Mouse (Mus musculus): ENCODE measurements at regions not wholly inside any gene's neighbourhood (a gene's known extent, or its start where the extent isn't known, plus 50 kb on each side); places are given as distances from the start of the nearest gene placed in this dataset.
A peak's percentile ranks its signal among the peaks of the same experiment; 100 is the strongest.

DNA sequence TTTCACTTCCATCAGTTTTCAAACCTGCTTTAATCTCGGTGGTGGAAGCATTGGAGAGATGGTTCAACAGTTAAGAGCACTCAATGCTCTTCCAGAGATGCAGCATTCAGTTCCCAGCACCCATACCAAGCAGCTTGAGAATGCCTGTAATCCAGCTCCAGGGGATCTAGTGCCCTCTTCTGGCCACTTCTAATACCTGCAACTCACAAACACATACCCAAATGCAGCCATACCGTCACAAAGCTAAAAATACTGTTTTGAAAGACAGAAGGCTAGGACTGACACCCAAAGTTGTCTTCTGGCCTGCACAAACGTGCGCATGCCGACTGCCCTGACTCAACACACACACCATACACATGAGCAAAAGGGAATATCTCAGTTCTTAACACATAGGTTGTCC lies 313.9 kb upstream of the Jmjd1c start:
- TF ChIP-seq POLR2A (IDR thresholded peaks at IDR 0.05; ENCODE audit: low read depth, low read length) (no peak), CTCF (IDR thresholded peaks at IDR 0.05; ENCODE audit: extremely low read depth, insufficient read depth, insufficient read length, insufficient replicate concordance) (no peak)
- H3K4me3 ChIP-seq (ENCODE audit: extremely low read depth, insufficient read depth, insufficient read length) = no peak overlapping the region
- no peak for DNase-seq (ENCODE audit: low read depth in 1 of 2, low spot score in 2 of 2)
- H3K36me3 ChIP-seq (ENCODE audit: control insufficient read depth, insufficient read depth, low read length) = no peaks in the 10 kb centered on the region
- no peaks in the 10 kb centered on the region for H3K27me3 ChIP-seq (ENCODE audit: control insufficient read depth, insufficient read depth, low read length)
- no peak overlapping the region for H3K27ac ChIP-seq (ENCODE audit: insufficient read depth, low read length)
- 90% methylated on average over 5 of the region's 5 CpGs for WGBS
- H3K4me1 ChIP-seq (ENCODE audit: control insufficient read depth, insufficient read depth, insufficient read length) = no peaks in the 10 kb centered on the region

GRCm38 (mm10) chr10:66787812-66788211 lies 308.1 kb upstream of the Jmjd1c start:
- no peak overlapping the region for H3K4me3 ChIP-seq (ENCODE audit: extremely low read depth, insufficient read depth, insufficient read length)
- WGBS = 90% methylated on average over 7 of the region's 7 CpGs
- TF ChIP-seq CTCF (IDR thresholded peaks at IDR 0.05; ENCODE audit: extremely low read depth, insufficient read depth, insufficient read length, insufficient replicate concordance) (no peak), POLR2A (IDR thresholded peaks at IDR 0.05; ENCODE audit: low read depth, low read length) (no peak)
- H3K27ac ChIP-seq (ENCODE audit: insufficient read depth, low read length) = no peak overlapping the region
- H3K36me3 ChIP-seq (ENCODE audit: control insufficient read depth, insufficient read depth, low read length) = no peaks in the 10 kb centered on the region
- no peaks in the 10 kb centered on the region for H3K4me1 ChIP-seq (ENCODE audit: control insufficient read depth, insufficient read depth, insufficient read length)
- DNase-seq (ENCODE audit: low read depth in 1 of 2, low spot score in 2 of 2) = no peak
- no peaks in the 10 kb centered on the region for H3K27me3 ChIP-seq (ENCODE audit: control insufficient read depth, insufficient read depth, low read length)

DNA sequence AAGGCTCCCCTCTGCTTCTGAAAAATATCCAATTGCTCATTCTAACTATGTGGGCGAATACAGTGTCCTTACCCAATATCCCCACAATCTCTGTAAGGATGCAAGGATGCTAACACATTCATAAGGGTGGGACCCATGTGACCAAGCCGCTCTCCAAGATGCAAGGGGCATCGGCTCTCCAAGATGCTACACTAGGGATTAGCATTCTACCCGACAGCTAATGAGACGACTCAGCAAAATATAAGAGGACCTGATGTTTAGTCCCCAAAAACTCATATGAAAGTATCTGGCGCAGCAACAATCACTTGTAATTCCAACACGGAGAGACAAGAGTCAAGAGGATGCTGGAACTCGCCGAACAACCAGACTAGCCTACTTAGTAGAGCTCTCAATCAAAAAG lies 299.6 kb upstream of the Jmjd1c start:
- 95% methylated on average over 9 of the region's 9 CpGs for WGBS
- DNase-seq (ENCODE audit: low read depth in 1 of 2, low spot score in 2 of 2) = no peak
- H3K36me3 ChIP-seq (ENCODE audit: control insufficient read depth, insufficient read depth, low read length) = no peaks in the 10 kb centered on the region
- no peak overlapping the region for H3K4me3 ChIP-seq (ENCODE audit: extremely low read depth, insufficient read depth, insufficient read length)
- no peaks in the 10 kb centered on the region for H3K4me1 ChIP-seq (ENCODE audit: control insufficient read depth, insufficient read depth, insufficient read length)
- no peaks in the 10 kb centered on the region for H3K27me3 ChIP-seq (ENCODE audit: control insufficient read depth, insufficient read depth, low read length)
- TF ChIP-seq POLR2A (IDR thresholded peaks at IDR 0.05; ENCODE audit: low read depth, low read length) = no peak
- TF ChIP-seq CTCF (IDR thresholded peaks at IDR 0.05; ENCODE audit: extremely low read depth, insufficient read depth, insufficient read length, insufficient replicate concordance) = no peak
- no peak overlapping the region for H3K27ac ChIP-seq (ENCODE audit: insufficient read depth, low read length)

DNA sequence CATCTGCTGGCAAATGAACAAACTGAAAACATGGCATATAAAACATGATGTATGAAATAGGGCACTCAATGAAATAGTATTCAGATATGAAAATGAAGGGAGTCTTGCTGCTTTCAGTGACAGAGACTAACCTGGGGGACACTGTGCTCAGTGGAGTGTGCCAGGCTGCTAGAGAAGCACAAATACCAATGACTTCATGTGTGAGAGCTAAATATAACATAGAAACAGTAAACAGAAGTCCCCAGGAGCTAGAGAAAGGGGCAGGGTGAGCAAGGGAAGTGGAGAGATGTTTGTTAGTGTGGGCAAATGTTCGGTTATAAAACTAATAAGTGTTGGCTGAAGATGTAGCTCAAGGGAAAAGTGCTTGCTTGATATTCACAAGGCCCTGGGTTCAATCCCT lies 293.2 kb upstream of the Jmjd1c start:
- H3K36me3 ChIP-seq (ENCODE audit: control insufficient read depth, insufficient read depth, low read length) = no peaks in the 10 kb centered on the region
- WGBS = 82% methylated on average over 1 of the region's 1 CpGs
- H3K4me1 ChIP-seq (ENCODE audit: control insufficient read depth, insufficient read depth, insufficient read length) = no peaks in the 10 kb centered on the region
- TF ChIP-seq POLR2A (IDR thresholded peaks at IDR 0.05; ENCODE audit: low read depth, low read length) = no peak
- H3K27me3 ChIP-seq (ENCODE audit: control insufficient read depth, insufficient read depth, low read length) = no peaks in the 10 kb centered on the region
- DNase-seq (ENCODE audit: low read depth in 1 of 2, low spot score in 2 of 2) = no peak
- no peak overlapping the region for H3K27ac ChIP-seq (ENCODE audit: insufficient read depth, low read length)
- no peak overlapping the region for H3K4me3 ChIP-seq (ENCODE audit: extremely low read depth, insufficient read depth, insufficient read length)

- TF ChIP-seq POLR2A (IDR thresholded peaks at IDR 0.05; ENCODE audit: low read depth, low read length) = no peak
- TF ChIP-seq CTCF (IDR thresholded peaks at IDR 0.05; ENCODE audit: extremely low read depth, insufficient read depth, insufficient read length, insufficient replicate concordance) = peak; percentile 55; the same call in 1 of the 2 replicates
- H3K4me1 ChIP-seq (ENCODE audit: control insufficient read depth, insufficient read depth, insufficient read length) = no peaks in the 10 kb centered on the region
- 50% methylated on average over 16 of the region's 16 CpGs for WGBS
- H3K27me3 ChIP-seq (ENCODE audit: control insufficient read depth, insufficient read depth, low read length) = no peaks in the 10 kb centered on the region
- H3K27ac ChIP-seq (ENCODE audit: insufficient read depth, low read length) = no peak overlapping the region
- no peak overlapping the region for H3K4me3 ChIP-seq (ENCODE audit: extremely low read depth, insufficient read depth, insufficient read length)
- DNase-seq (ENCODE audit: low read depth in 1 of 2, low spot score in 2 of 2) = peak in 1 of 2 experiments; percentile 21
- no peaks in the 10 kb centered on the region for H3K36me3 ChIP-seq (ENCODE audit: control insufficient read depth, insufficient read depth, low read length)
Measured at GRCm38 (mm10) chr10:66807261-66807968, 288.5 kb upstream of the Jmjd1c start.

DNA sequence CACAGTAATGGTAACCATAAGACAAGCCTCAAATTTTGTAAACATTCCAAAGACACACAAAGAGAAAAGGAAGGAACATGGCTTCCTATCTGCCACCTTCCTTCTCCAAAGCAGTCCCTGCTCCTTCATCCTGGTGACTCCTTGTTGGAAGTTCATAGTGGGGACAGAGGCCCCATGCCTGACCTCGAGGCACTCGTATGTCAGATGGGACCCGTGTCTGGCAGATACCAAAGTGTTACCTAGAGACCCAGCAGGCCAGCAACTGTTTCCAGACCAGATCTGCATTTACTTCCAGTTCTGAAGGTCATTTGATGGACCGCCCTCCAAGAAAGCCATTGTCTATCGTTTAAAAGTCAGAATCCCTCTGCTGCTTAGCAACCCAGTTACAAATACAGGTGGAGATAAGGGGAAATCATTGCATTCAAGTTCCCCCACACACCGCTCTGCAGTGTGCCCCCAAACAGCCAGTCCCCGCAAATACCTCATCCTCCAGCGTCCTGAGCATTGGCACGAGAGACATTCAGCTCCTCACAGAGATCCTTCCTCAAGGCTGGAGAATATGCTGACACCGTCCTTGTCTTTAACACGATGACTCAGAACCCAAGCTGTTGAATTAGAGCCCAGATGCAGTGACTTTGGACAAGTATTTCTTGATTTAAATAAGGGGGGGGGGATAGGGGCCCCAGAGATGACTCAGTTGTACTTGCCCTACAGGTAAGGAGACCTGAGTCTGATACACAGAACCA lies 283.2 kb upstream of the Jmjd1c start:
- DNase-seq (ENCODE audit: low read depth in 1 of 2, low spot score in 2 of 2) = no peak
- 87% methylated on average over 11 of the region's 11 CpGs for WGBS
- no peak overlapping the region for H3K27ac ChIP-seq (ENCODE audit: insufficient read depth, low read length)
- TF ChIP-seq CTCF (IDR thresholded peaks at IDR 0.05; ENCODE audit: extremely low read depth, insufficient read depth, insufficient read length, insufficient replicate concordance) (no peak), POLR2A (IDR thresholded peaks at IDR 0.05; ENCODE audit: low read depth, low read length) (no peak)
- no peaks in the 10 kb centered on the region for H3K36me3 ChIP-seq (ENCODE audit: control insufficient read depth, insufficient read depth, low read length)
- H3K4me1 ChIP-seq (ENCODE audit: control insufficient read depth, insufficient read depth, insufficient read length) = no peaks in the 10 kb centered on the region; the same call in 1 of the 2 replicates
- H3K4me3 ChIP-seq (ENCODE audit: extremely low read depth, insufficient read depth, insufficient read length) = no peak overlapping the region
- H3K27me3 ChIP-seq (ENCODE audit: control insufficient read depth, insufficient read depth, low read length) = no peaks in the 10 kb centered on the region
